Mouse (Mus musculus) stomach, embryonic 14.5 days (tissue): ENCODE measurements around the gene Frmpd2. TPM values are rescaled to one million over a fixed set of nuclear protein-coding genes. Genes with fewer than 3 reads are reported as not detected.

Source experiments
- ATAC-seq: fragments of 200-750 bp; cut with Nextera tagmentation; 2 replicates; pipeline ENCODE4 v1.8.0; 2017; ENCODE audit warnings: low read depth, moderate TSS enrichment; ENCODE audit not compliant: insufficient number of reproducible peaks, insufficient read depth, low FRiP score
- H3K27ac ChIP-seq: fragments of 300-500 bp; sonication (generic); 2 replicates; pipeline ENCODE4 v1.5.1; 2014; ENCODE audit warnings: mild to moderate bottlenecking, low read length, moderate library complexity, mixed read lengths
- H3K27me3 ChIP-seq: fragments of 300-500 bp; sonication (generic); 2 replicates; pipeline ENCODE4 v1.6.1; 2014; ENCODE audit warnings: low read length, control low read depth, mixed read lengths; ENCODE audit not compliant: control insufficient read depth, insufficient read depth
- H3K36me3 ChIP-seq: fragments of 300-500 bp; sonication (generic); 2 replicates; pipeline ENCODE4 v1.6.1; 2014; ENCODE audit warnings: mild to moderate bottlenecking, control low read depth, low read length, moderate library complexity, mixed read lengths; ENCODE audit not compliant: control insufficient read depth, insufficient read depth
- H3K4me1 ChIP-seq: fragments of 300-500 bp; sonication (generic); 2 replicates; pipeline ENCODE4 v1.6.1; 2014; ENCODE audit warnings: low read length, control low read depth, mixed read lengths; ENCODE audit not compliant: control insufficient read depth, insufficient read depth
- H3K4me2 ChIP-seq: fragments of 300-500 bp; sonication (generic); replicated peaks from 2 replicates; pipeline ENCODE4 v1.6.1; 2014; ENCODE audit warnings: low read depth, low read length, control low read depth
- H3K4me3 ChIP-seq: fragments of 300-500 bp; sonication (generic); 2 replicates; pipeline ENCODE4 v1.5.1; 2014; ENCODE audit warnings: low read depth, low read length, control low read depth
- H3K9ac ChIP-seq: fragments of 300-500 bp; sonication (generic); replicated peaks from 2 replicates; pipeline ENCODE4 v1.6.1; 2014; ENCODE audit warnings: low read depth, mild to moderate bottlenecking, control low read depth, low read length, moderate library complexity, mixed read lengths
- H3K9me3 ChIP-seq: fragments of 300-500 bp; sonication (generic); 2 replicates; pipeline ENCODE4 v1.6.1; 2016; ENCODE audit warnings: low read depth, low read length, control low read depth; ENCODE audit not compliant: control insufficient read depth
- WGBS: fragments of 180-500 bp; shearing (Covaris S2); extraction: QIAGEN DNeasy Blood & Tissue Kit; methylation state at CpG from one replicate; pipeline ENCODE4 v1.1.7; 2014; 5-methylcytosine and 5-hydroxymethylcytosine counted together
- polyA plus RNA-seq: library from polyadenylated mRNA; unstranded; fragments of >200 nt; fragmentation: Nextera tagmentation; extraction: Ambion mirVana; gene quantifications from 2 replicates; pipeline ENCODE4 v1.2.1, GENCODE M21; 2014

Gene Frmpd2
- polyA plus RNA-seq, 1 experiment from 2014 or later: 0.16 TPM

- Histone ChIP-seq H3K9me3 (no peaks in the 10 kb centered on the region), H3K9ac (no peak overlapping the region), H3K4me3 (no peak overlapping the region), H3K27me3 (no peaks in the 10 kb centered on the region), H3K4me2 (no peak overlapping the region), H3K4me1 (no peaks in the 10 kb centered on the region), H3K36me3 (no peaks in the 10 kb centered on the region), H3K27ac (no peak overlapping the region)
- 66% methylated on average over 3 of the region's 3 CpGs for WGBS
- no peak for ATAC-seq
Observed at GRCm38 (mm10) chr14:33521538-33521937, 50.0 kb downstream of the Frmpd2 start.

- Histone ChIP-seq H3K9ac (no peak overlapping the region), H3K9me3 (no peaks in the 10 kb centered on the region), H3K27ac (no peak overlapping the region), H3K4me2 (no peak overlapping the region), H3K36me3 (no peaks in the 10 kb centered on the region), H3K4me1 (no peaks in the 10 kb centered on the region), H3K4me3 (no peak overlapping the region), H3K27me3 (no peaks in the 10 kb centered on the region)
- no peak for ATAC-seq
- 65% methylated on average over 12 of the region's 12 CpGs for WGBS
Observed at GRCm38 (mm10) chr14:33525272-33525983, 53.9 kb downstream of the Frmpd2 start.

- WGBS: 61% methylated on average over 2 of the region's 2 CpGs
- no peaks in the 10 kb centered on the region for H3K27me3 ChIP-seq
- no peaks in the 10 kb centered on the region for H3K9me3 ChIP-seq
- H3K27ac ChIP-seq: no peak overlapping the region
- H3K9ac ChIP-seq: no peak overlapping the region
- no peak overlapping the region for H3K4me3 ChIP-seq
- H3K4me2 ChIP-seq: no peak overlapping the region
- no peaks in the 10 kb centered on the region for H3K4me1 ChIP-seq
- ATAC-seq: no peak
- no peaks in the 10 kb centered on the region for H3K36me3 ChIP-seq
Observed at GRCm38 (mm10) chr14:33526621-33527020, 55.1 kb downstream of the Frmpd2 start.

- ATAC-seq: no peak
- WGBS: 64% methylated on average over 3 of the region's 3 CpGs
- no peaks in the 10 kb centered on the region for H3K9me3 ChIP-seq
- H3K27me3 ChIP-seq: no peaks in the 10 kb centered on the region
- H3K27ac ChIP-seq: no peak overlapping the region
- no peak overlapping the region for H3K4me2 ChIP-seq
- H3K4me1 ChIP-seq: no peaks in the 10 kb centered on the region
- no peak overlapping the region for H3K4me3 ChIP-seq
- no peak overlapping the region for H3K9ac ChIP-seq
- no peaks in the 10 kb centered on the region for H3K36me3 ChIP-seq
Observed at GRCm38 (mm10) chr14:33527938-33528337, 56.4 kb downstream of the Frmpd2 start.

- 77% methylated on average over 8 of the region's 8 CpGs for WGBS
- no peaks in the 10 kb centered on the region for H3K36me3 ChIP-seq
- no peak overlapping the region for H3K4me2 ChIP-seq
- no peaks in the 10 kb centered on the region for H3K9me3 ChIP-seq
- H3K4me1 ChIP-seq: no peaks in the 10 kb centered on the region
- no peak overlapping the region for H3K4me3 ChIP-seq
- no peak overlapping the region for H3K27ac ChIP-seq
- no peak overlapping the region for H3K9ac ChIP-seq
- no peak for ATAC-seq
- no peaks in the 10 kb centered on the region for H3K27me3 ChIP-seq
Observed at GRCm38 (mm10) chr14:33531331-33531912, 59.9 kb downstream of the Frmpd2 start.

- no peaks in the 10 kb centered on the region for H3K9me3 ChIP-seq
- 80% methylated on average over 5 of the region's 5 CpGs for WGBS
- no peaks in the 10 kb centered on the region for H3K36me3 ChIP-seq
- H3K27me3 ChIP-seq: no peaks in the 10 kb centered on the region
- no peak overlapping the region for H3K4me2 ChIP-seq
- H3K4me3 ChIP-seq: no peak overlapping the region
- no peak overlapping the region for H3K9ac ChIP-seq
- no peak overlapping the region for H3K27ac ChIP-seq
- H3K4me1 ChIP-seq: no peaks in the 10 kb centered on the region
- ATAC-seq: no peak
Observed at GRCm38 (mm10) chr14:33532792-33533191, 61.3 kb downstream of the Frmpd2 start.

- no peak for ATAC-seq
- Histone ChIP-seq H3K4me3 (no peak overlapping the region), H3K9ac (no peak overlapping the region), H3K4me1 (no peaks in the 10 kb centered on the region), H3K36me3 (no peaks in the 10 kb centered on the region), H3K9me3 (no peaks in the 10 kb centered on the region), H3K4me2 (no peak overlapping the region), H3K27ac (no peak overlapping the region), H3K27me3 (no peaks in the 10 kb centered on the region)
- 58% methylated on average over 1 of the region's 1 CpGs for WGBS
Observed at GRCm38 (mm10) chr14:33533516-33533915, 62.0 kb downstream of the Frmpd2 start.

GRCm38 (mm10) chr14:33535317-33535716, 63.8 kb downstream of the Frmpd2 start:
- H3K9me3 ChIP-seq: no peaks in the 10 kb centered on the region
- no peaks in the 10 kb centered on the region for H3K27me3 ChIP-seq
- no peak overlapping the region for H3K27ac ChIP-seq
- no peak overlapping the region for H3K4me3 ChIP-seq
- no peak overlapping the region for H3K4me2 ChIP-seq
- H3K9ac ChIP-seq: no peak overlapping the region
- ATAC-seq: no peak
- no peaks in the 10 kb centered on the region for H3K4me1 ChIP-seq
- WGBS: 81% methylated on average over 6 of the region's 6 CpGs
- H3K36me3 ChIP-seq: no peaks in the 10 kb centered on the region
